Mouse (Mus musculus) heart, embryonic 16.5 days (tissue): ENCODE measurements around the gene Nfic. TPM values are rescaled to one million over a fixed set of nuclear protein-coding genes. Genes with fewer than 3 reads are reported as not detected.

Experiments
- ATAC-seq: fragments of 200-750 bp; cut with Nextera tagmentation; replicated peaks from 2 replicates; pipeline ENCODE4 v1.8.0; 2017; ENCODE audit warnings: moderate number of reproducible peaks; ENCODE audit not compliant: insufficient read depth, low FRiP score; ENCODE audit errors: extremely low read depth
- H3K27ac ChIP-seq: fragments of 300-500 bp; sonication (generic); 2 replicates; pipeline ENCODE4 v1.5.1; 2014; ENCODE audit warnings: mild to moderate bottlenecking, low read length, control low read depth, moderate library complexity
- H3K27me3 ChIP-seq: fragments of 300-500 bp; sonication (generic); 2 replicates; pipeline ENCODE4 v1.6.1; 2014; ENCODE audit warnings: low read length, mixed read lengths; ENCODE audit not compliant: control insufficient read depth, insufficient read depth
- H3K36me3 ChIP-seq: fragments of 300-500 bp; sonication (generic); 2 replicates; pipeline ENCODE4 v1.6.1; 2014; ENCODE audit not compliant: control insufficient read depth, insufficient read depth
- H3K4me1 ChIP-seq: fragments of 300-500 bp; sonication (generic); 2 replicates; pipeline ENCODE4 v1.6.1; 2014; ENCODE audit warnings: low read length, mixed read lengths; ENCODE audit not compliant: control insufficient read depth, insufficient read depth
- H3K4me2 ChIP-seq: fragments of 300-500 bp; sonication (generic); 2 replicates; pipeline ENCODE4 v1.6.1; 2014; ENCODE audit warnings: low read depth, mild to moderate bottlenecking, control low read depth, low read length
- H3K4me3 ChIP-seq: fragments of 300-500 bp; sonication (generic); 2 replicates; pipeline ENCODE4 v1.5.1; 2014; ENCODE audit warnings: mild to moderate bottlenecking, control low read depth, low read length
- H3K9ac ChIP-seq: fragments of 300-500 bp; sonication (generic); 2 replicates; pipeline ENCODE4 v1.6.1; 2014; ENCODE audit warnings: low read length, control low read depth
- H3K9me3 ChIP-seq: fragments of 300-500 bp; sonication (generic); replicated peaks from 2 replicates; pipeline ENCODE4 v1.6.1; 2016; ENCODE audit warnings: low read length; ENCODE audit not compliant: control insufficient read depth
- WGBS: fragments of 180-500 bp; shearing (Covaris S2); extraction: QIAGEN DNeasy Blood & Tissue Kit; methylation state at CpG from one replicate; pipeline ENCODE4 v1.1.7; 2014; 5-methylcytosine and 5-hydroxymethylcytosine counted together
- polyA plus RNA-seq: library from polyadenylated mRNA; unstranded; fragments of >200 nt; fragmentation: Nextera tagmentation; extraction: Ambion mirVana; gene quantifications from 2 replicates; pipeline ENCODE4 v1.2.1, GENCODE M21; 2015

The Nfic gene
- polyA plus RNA-seq, 1 experiment from 2014 or later = 54.7 TPM

- peak; percentile 92 for ATAC-seq
- H3K4me2 ChIP-seq = peak within 1 kb of the TSS; percentile 69
- H3K9ac ChIP-seq = peak within 1 kb of the TSS; percentile 82
- no peaks in the 10 kb centered on the region for H3K9me3 ChIP-seq
- peak within 1 kb of the TSS; percentile 83 for H3K27ac ChIP-seq
- 4% methylated on average over 51 of the region's 54 CpGs for WGBS
- peak within 1 kb of the TSS; percentile 82 for H3K4me3 ChIP-seq
- H3K4me1 ChIP-seq = peaks cover 18% of the 10 kb centered on the region
- no peaks in the 10 kb centered on the region for H3K27me3 ChIP-seq
- peaks cover 25% of the 10 kb centered on the region for H3K36me3 ChIP-seq
Observed at GRCm38 (mm10) chr10:81383802-81384604, 71.4 kb downstream of the Nfic start, which contains the start of the genes Dohh and Gm48551. Gene Dohh, plus strand, starts transcription at chr10:81384428. Gene Gm48551, plus strand, starts transcription at chr10:81384466.

- Histone ChIP-seq H3K36me3 (peaks cover 12% of the 10 kb centered on the region), H3K9me3 (no peaks in the 10 kb centered on the region), H3K4me2 (no peak overlapping the region), H3K27me3 (no peaks in the 10 kb centered on the region), H3K4me1 (peaks cover 23% of the 10 kb centered on the region), H3K9ac (peak overlapping the region; percentile 19; the same call in 1 of the 2 replicates), H3K4me3 (no peak overlapping the region), H3K27ac (peak overlapping the region; percentile 72)
- 27% methylated on average over 5 of the region's 5 CpGs for WGBS
- ATAC-seq = no peak
Observed at GRCm38 (mm10) chr10:81382039-81382438, 73.4 kb downstream of the Nfic start.

GRCm38 (mm10) chr10:81379809-81380378 is 75.5 kb downstream of the Nfic start:
- H3K27ac ChIP-seq = no peak overlapping the region
- no peak overlapping the region for H3K4me3 ChIP-seq
- peaks cover 26% of the 10 kb centered on the region for H3K4me1 ChIP-seq
- no peaks in the 10 kb centered on the region for H3K9me3 ChIP-seq
- no peak overlapping the region for H3K9ac ChIP-seq
- H3K36me3 ChIP-seq = peaks cover 4% of the 10 kb centered on the region
- no peak overlapping the region for H3K4me2 ChIP-seq
- no peaks in the 10 kb centered on the region for H3K27me3 ChIP-seq
- ATAC-seq = no peak
- WGBS = 83% methylated on average over 6 of the region's 6 CpGs

GRCm38 (mm10) chr10:81379183-81379553 is 76.3 kb downstream of the Nfic start:
- peaks cover 26% of the 10 kb centered on the region for H3K4me1 ChIP-seq
- WGBS = 62% methylated on average over 3 of the region's 3 CpGs
- H3K27me3 ChIP-seq = no peaks in the 10 kb centered on the region
- peak overlapping the region; percentile 73 for H3K9ac ChIP-seq
- peak overlapping the region; percentile 76 for H3K4me2 ChIP-seq
- peak overlapping the region; percentile 86 for H3K4me3 ChIP-seq
- H3K27ac ChIP-seq = peak overlapping the region; percentile 78
- no peaks in the 10 kb centered on the region for H3K9me3 ChIP-seq
- ATAC-seq = no peak
- H3K36me3 ChIP-seq = peaks cover 4% of the 10 kb centered on the region

- Histone ChIP-seq H3K4me1 (peaks cover 26% of the 10 kb centered on the region), H3K4me2 (peak overlapping the region; percentile 76), H3K9me3 (no peaks in the 10 kb centered on the region), H3K27me3 (no peaks in the 10 kb centered on the region), H3K4me3 (peak overlapping the region; percentile 86), H3K36me3 (peaks cover 6% of the 10 kb centered on the region), H3K27ac (peak overlapping the region; percentile 78), H3K9ac (peak overlapping the region; percentile 73)
- WGBS = under 1% methylated on average over 46 of the region's 46 CpGs
- peak; percentile 94 for ATAC-seq
Observed at GRCm38 (mm10) chr10:81378553-81379182, 76.8 kb downstream of the Nfic start.

- H3K9me3 ChIP-seq = no peaks in the 10 kb centered on the region
- H3K4me1 ChIP-seq = peaks cover 26% of the 10 kb centered on the region
- peak within 1 kb of the TSS; percentile 86 for H3K4me3 ChIP-seq
- H3K27me3 ChIP-seq = no peaks in the 10 kb centered on the region
- H3K27ac ChIP-seq = peak within 1 kb of the TSS; percentile 78
- ATAC-seq = no peak; the same call in 1 of the 2 replicates
- under 1% methylated on average over 55 of the region's 59 CpGs for WGBS
- H3K36me3 ChIP-seq = peaks cover 7% of the 10 kb centered on the region
- peak within 1 kb of the TSS; percentile 95 for H3K9ac ChIP-seq
- peak within 1 kb of the TSS; percentile 82 for H3K4me2 ChIP-seq
Observed at GRCm38 (mm10) chr10:81377793-81378552, 77.5 kb downstream of the Nfic start, which contains the start of gene Fzr1. Gene Fzr1, minus strand, starts transcription at chr10:81378516.

GRCm38 (mm10) chr10:81377362-81377664 is 78.1 kb downstream of the Nfic start:
- H3K4me1 ChIP-seq = peaks cover 23% of the 10 kb centered on the region
- H3K9me3 ChIP-seq = no peaks in the 10 kb centered on the region
- peak overlapping the region; percentile 82 for H3K4me2 ChIP-seq
- no peak for ATAC-seq
- H3K36me3 ChIP-seq = peaks cover 7% of the 10 kb centered on the region
- peak overlapping the region; percentile 95 for H3K9ac ChIP-seq
- H3K27ac ChIP-seq = peak overlapping the region; percentile 17
- no peaks in the 10 kb centered on the region for H3K27me3 ChIP-seq
- WGBS = 45% methylated on average over 2 of the region's 2 CpGs
- peak overlapping the region; percentile 86 for H3K4me3 ChIP-seq

GRCm38 (mm10) chr10:81376561-81377361 is 78.7 kb downstream of the Nfic start:
- peaks cover 18% of the 10 kb centered on the region for H3K4me1 ChIP-seq
- peak overlapping the region; percentile 36 for H3K27ac ChIP-seq
- peak overlapping the region; percentile 95 for H3K9ac ChIP-seq
- no peak for ATAC-seq
- peak overlapping the region; percentile 86 for H3K4me3 ChIP-seq
- H3K9me3 ChIP-seq = no peaks in the 10 kb centered on the region
- no peaks in the 10 kb centered on the region for H3K27me3 ChIP-seq
- 35% methylated on average over 6 of the region's 6 CpGs for WGBS
- H3K4me2 ChIP-seq = peak overlapping the region; percentile 82
- H3K36me3 ChIP-seq = peaks cover 7% of the 10 kb centered on the region
